Mouse (Mus musculus): ENCODE results near the gene Hpse. TPM values are rescaled to one million over a fixed set of nuclear protein-coding genes. Genes with fewer than 3 reads are reported as not detected.

Hpse gene
- polyA plus RNA-seq, 1 experiment = not detected

GRCm38 (mm10) chr5:100736919-100737318, 17.4 kb upstream of the Hpse start:
- Histone ChIP-seq H3K4me3 (ENCODE audit: insufficient read depth, low read depth, low read length) (no peak overlapping the region), H3K27ac (ENCODE audit: insufficient read depth, low read depth, low read length) (no peak overlapping the region), H3K4me1 (ENCODE audit: control insufficient read depth, insufficient read depth, low read length) (no peaks in the 10 kb centered on the region)
- 86% methylated on average over 8 of the region's 8 CpGs for WGBS
- TF ChIP-seq CTCF (IDR thresholded peaks at IDR 0.05; ENCODE audit: insufficient read depth, low read depth, low read length) (no peak), POLR2A (IDR thresholded peaks at IDR 0.05; ENCODE audit: insufficient read depth, low read depth, low read length) (no peak)

- WGBS = 85% methylated on average over 4 of the region's 4 CpGs
- no peak overlapping the region for H3K4me3 ChIP-seq (ENCODE audit: insufficient read depth, low read depth, low read length)
- TF ChIP-seq POLR2A (IDR thresholded peaks at IDR 0.05; ENCODE audit: insufficient read depth, low read depth, low read length) (no peak), CTCF (IDR thresholded peaks at IDR 0.05; ENCODE audit: insufficient read depth, low read depth, low read length) (no peak)
- H3K27ac ChIP-seq (ENCODE audit: insufficient read depth, low read depth, low read length) = no peak overlapping the region
- H3K4me1 ChIP-seq (ENCODE audit: control insufficient read depth, insufficient read depth, low read length) = no peaks in the 10 kb centered on the region
Observed at GRCm38 (mm10) chr5:100734535-100734934, 15.0 kb upstream of the Hpse start.

GRCm38 (mm10) chr5:100728757-100729156, 9.2 kb upstream of the Hpse start:
- TF ChIP-seq CTCF (IDR thresholded peaks at IDR 0.05; ENCODE audit: insufficient read depth, low read depth, low read length) = no peak
- 90% methylated on average over 13 of the region's 13 CpGs for WGBS
- H3K4me3 ChIP-seq (ENCODE audit: insufficient read depth, low read depth, low read length) = no peak overlapping the region

GRCm38 (mm10) chr5:100726001-100726400, 6.5 kb upstream of the Hpse start:
- TF ChIP-seq POLR2A (IDR thresholded peaks at IDR 0.05; ENCODE audit: insufficient read depth, low read depth, low read length) = no peak
- TF ChIP-seq CTCF (IDR thresholded peaks at IDR 0.05; ENCODE audit: insufficient read depth, low read depth, low read length) = no peak
- Histone ChIP-seq H3K4me3 (ENCODE audit: insufficient read depth, low read depth, low read length) (no peak overlapping the region), H3K27ac (ENCODE audit: insufficient read depth, low read depth, low read length) (no peak overlapping the region), H3K4me1 (ENCODE audit: control insufficient read depth, insufficient read depth, low read length) (no peaks in the 10 kb centered on the region)
- 80% methylated on average over 4 of the region's 4 CpGs for WGBS

More at GRCm38 (mm10) chr5:100728757-100729156, 9.2 kb upstream of the Hpse start:
- no peak overlapping the region for H3K27ac ChIP-seq (ENCODE audit: insufficient read depth, low read depth, low read length)
- H3K4me1 ChIP-seq (ENCODE audit: control insufficient read depth, insufficient read depth, low read length) = no peaks in the 10 kb centered on the region

GRCm38 (mm10) chr5:100716762-100717161, 2.8 kb downstream of the Hpse start:
- TF ChIP-seq CTCF (IDR thresholded peaks at IDR 0.05; ENCODE audit: insufficient read depth, low read depth, low read length) (no peak), POLR2A (IDR thresholded peaks at IDR 0.05; ENCODE audit: insufficient read depth, low read depth, low read length) (no peak)
- no peak overlapping the region for H3K27ac ChIP-seq (ENCODE audit: insufficient read depth, low read depth, low read length)
- WGBS = 92% methylated on average over 15 of the region's 15 CpGs
- peaks cover 11% of the 10 kb centered on the region for H3K4me1 ChIP-seq (ENCODE audit: control insufficient read depth, insufficient read depth, low read length)
- no peak overlapping the region for H3K4me3 ChIP-seq (ENCODE audit: insufficient read depth, low read depth, low read length)

- 93% methylated on average over 6 of the region's 6 CpGs for WGBS
- H3K4me1 ChIP-seq (ENCODE audit: control insufficient read depth, insufficient read depth, low read length) = no peaks in the 10 kb centered on the region
- TF ChIP-seq CTCF (IDR thresholded peaks at IDR 0.05; ENCODE audit: insufficient read depth, low read depth, low read length) (no peak), POLR2A (IDR thresholded peaks at IDR 0.05; ENCODE audit: insufficient read depth, low read depth, low read length) (no peak)
- no peak overlapping the region for H3K27ac ChIP-seq (ENCODE audit: insufficient read depth, low read depth, low read length)
- H3K4me3 ChIP-seq (ENCODE audit: insufficient read depth, low read depth, low read length) = no peak overlapping the region
Observed at GRCm38 (mm10) chr5:100711219-100711618, 8.3 kb downstream of the Hpse start.

- no peak overlapping the region for H3K4me3 ChIP-seq (ENCODE audit: insufficient read depth, low read depth, low read length)
- TF ChIP-seq CTCF (IDR thresholded peaks at IDR 0.05; ENCODE audit: insufficient read depth, low read depth, low read length) = no peak
- no peak for TF ChIP-seq POLR2A (IDR thresholded peaks at IDR 0.05; ENCODE audit: insufficient read depth, low read depth, low read length)
- H3K4me1 ChIP-seq (ENCODE audit: control insufficient read depth, insufficient read depth, low read length) = no peaks in the 10 kb centered on the region
- WGBS = 51% methylated on average over 2 of the region's 2 CpGs
- H3K27ac ChIP-seq (ENCODE audit: insufficient read depth, low read depth, low read length) = no peak overlapping the region
Observed at GRCm38 (mm10) chr5:100710012-100710411, 9.5 kb downstream of the Hpse start.

- Histone ChIP-seq H3K27ac (ENCODE audit: insufficient read depth, low read depth, low read length) (no peak overlapping the region), H3K4me3 (ENCODE audit: insufficient read depth, low read depth, low read length) (no peak overlapping the region), H3K4me1 (ENCODE audit: control insufficient read depth, insufficient read depth, low read length) (no peaks in the 10 kb centered on the region)
- no peak for TF ChIP-seq CTCF (IDR thresholded peaks at IDR 0.05; ENCODE audit: insufficient read depth, low read depth, low read length)
- no peak for TF ChIP-seq POLR2A (IDR thresholded peaks at IDR 0.05; ENCODE audit: insufficient read depth, low read depth, low read length)
- WGBS = 87% methylated on average over 6 of the region's 6 CpGs
Observed at GRCm38 (mm10) chr5:100709035-100709434, 10.5 kb downstream of the Hpse start.

- TF ChIP-seq POLR2A (IDR thresholded peaks at IDR 0.05; ENCODE audit: insufficient read depth, low read depth, low read length) = no peak
- no peak for TF ChIP-seq CTCF (IDR thresholded peaks at IDR 0.05; ENCODE audit: insufficient read depth, low read depth, low read length)
- Histone ChIP-seq H3K4me1 (ENCODE audit: control insufficient read depth, insufficient read depth, low read length) (no peaks in the 10 kb centered on the region), H3K27ac (ENCODE audit: insufficient read depth, low read depth, low read length) (no peak overlapping the region), H3K4me3 (ENCODE audit: insufficient read depth, low read depth, low read length) (no peak overlapping the region)
- whole genome bisulfite sequencing = 56% methylated on average over 8 of the region's 8 CpGs
Observed at GRCm38 (mm10) chr5:100706675-100707074, 12.8 kb downstream of the Hpse start.

GRCm38 (mm10) chr5:100704272-100704671, 15.2 kb downstream of the Hpse start:
- WGBS = 97% methylated on average over 2 of the region's 2 CpGs
- H3K4me3 ChIP-seq (ENCODE audit: insufficient read depth, low read depth, low read length) = no peak overlapping the region
- H3K4me1 ChIP-seq (ENCODE audit: control insufficient read depth, insufficient read depth, low read length) = no peaks in the 10 kb centered on the region
- H3K27ac ChIP-seq (ENCODE audit: insufficient read depth, low read depth, low read length) = no peak overlapping the region
- TF ChIP-seq POLR2A (IDR thresholded peaks at IDR 0.05; ENCODE audit: insufficient read depth, low read depth, low read length) = no peak
- TF ChIP-seq CTCF (IDR thresholded peaks at IDR 0.05; ENCODE audit: insufficient read depth, low read depth, low read length) = no peak

Measured in olfactory bulb, adult 2 months (tissue).